Mouse (Mus musculus) erythroblast, embryonic 14.5 days (primary cell): Measurements from ENCODE around the gene Zfp185. TPM values are rescaled to one million over a fixed set of nuclear protein-coding genes. Genes with fewer than 3 reads are reported as not detected.

Experiments
- H3K27me3 ChIP-seq: 2 replicates; pipeline ENCODE4 v1.6.1; 2012; ENCODE audit warnings: inconsistent platforms; ENCODE audit not compliant: control insufficient read depth
- H3K36me3 ChIP-seq: 2 replicates; pipeline ENCODE4 v1.6.1; 2012; ENCODE audit warnings: mild to moderate bottlenecking, inconsistent platforms; ENCODE audit not compliant: control insufficient read depth
- H3K4me1 ChIP-seq: 2 replicates; pipeline ENCODE4 v1.6.1; 2012; ENCODE audit warnings: inconsistent platforms; ENCODE audit not compliant: control insufficient read depth
- H3K4me3 ChIP-seq: replicated peaks from 2 replicates; pipeline ENCODE3; 2012; ENCODE audit warnings: moderate library complexity, mild to moderate bottlenecking, inconsistent platforms
- H3K9me3 ChIP-seq: 2 replicates; pipeline ENCODE4 v1.6.1; 2012; ENCODE audit warnings: low read length, inconsistent platforms, mixed read lengths; ENCODE audit not compliant: control insufficient read depth
- GATA1 ChIP-seq: IDR thresholded peaks from 2 replicates; pipeline ENCODE4 v1.6.1; 2012; ENCODE audit warnings: low read length, inconsistent platforms, mixed read lengths
- TAL1 ChIP-seq: IDR thresholded peaks from 3 replicates; pipeline ENCODE4 v1.6.1; 2012; ENCODE audit warnings: low read length, inconsistent platforms, mixed read lengths
- polyA plus RNA-seq: library from polyadenylated mRNA; stranded (reverse); fragments of >175 nt; gene quantifications from 2 replicates; pipeline ENCODE4 v1.2.3, GENCODE M21; 2012

The Zfp185 gene
- polyA plus RNA-seq, 1 experiment: 0.01 TPM

DNA sequence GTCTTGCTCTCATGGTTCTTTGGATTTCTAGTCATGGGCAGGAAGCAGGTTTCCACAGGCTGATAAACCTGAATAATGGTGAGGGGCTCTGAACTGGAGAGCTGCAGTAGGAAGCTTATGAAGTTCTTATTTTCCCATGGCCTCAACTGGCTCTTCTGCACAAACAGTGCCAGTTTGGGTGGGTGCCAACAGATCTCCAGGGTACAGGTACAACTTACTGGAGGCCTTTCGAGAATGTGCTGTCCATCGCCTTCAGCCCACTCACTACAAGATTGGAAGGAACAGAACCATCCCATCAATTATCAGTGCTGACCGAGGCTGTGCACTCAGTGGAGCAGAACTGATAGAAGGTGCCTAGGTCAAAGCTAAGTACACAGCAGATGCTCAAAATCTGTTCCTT is 1.3 kb downstream of the Zfp185 start:
- H3K4me1 ChIP-seq: no peaks in the 10 kb centered on the region; the same call in none of the 2 replicates
- peaks cover 63% of the 10 kb centered on the region for H3K27me3 ChIP-seq
- H3K4me3 ChIP-seq: no peak overlapping the region
- peaks cover 3% of the 10 kb centered on the region; the same call in 1 of the 2 replicates for H3K9me3 ChIP-seq
- no peaks in the 10 kb centered on the region for H3K36me3 ChIP-seq
- TF ChIP-seq GATA1: no peak
- no peak for TF ChIP-seq TAL1

DNA sequence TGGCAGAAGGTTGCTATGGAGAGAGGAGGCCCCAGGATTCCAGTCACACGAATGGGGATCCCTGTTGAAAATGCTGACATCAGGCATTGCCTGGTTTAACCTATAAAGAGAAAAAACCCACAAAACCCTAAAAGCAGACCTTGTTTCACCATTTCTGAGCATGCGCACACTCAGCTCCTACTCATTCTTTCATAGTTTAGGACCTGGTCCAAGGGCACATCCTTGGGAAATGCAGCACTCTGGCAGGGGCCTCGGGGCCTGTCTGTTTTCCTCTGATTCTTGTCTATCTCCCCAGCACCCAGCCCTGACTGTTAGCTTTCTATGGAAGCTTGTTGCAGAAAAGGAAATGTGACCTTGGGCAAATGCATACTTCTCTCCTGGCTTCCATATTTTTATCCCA is 3.4 kb downstream of the Zfp185 start:
- Histone ChIP-seq H3K4me3 (no peak overlapping the region), H3K36me3 (no peaks in the 10 kb centered on the region), H3K4me1 (no peaks in the 10 kb centered on the region; the same call in 1 of the 2 replicates), H3K9me3 (peaks cover 3% of the 10 kb centered on the region; the same call in 1 of the 2 replicates), H3K27me3 (peaks cover 57% of the 10 kb centered on the region)
- no peak for TF ChIP-seq GATA1
- no peak for TF ChIP-seq TAL1

GRCm38 (mm10) chrX:72992291-72992919 is 5.3 kb downstream of the Zfp185 start:
- TF ChIP-seq GATA1 (no peak), TAL1 (no peak)
- Histone ChIP-seq H3K36me3 (no peaks in the 10 kb centered on the region), H3K4me3 (no peak overlapping the region), H3K27me3 (peaks cover 49% of the 10 kb centered on the region), H3K9me3 (peaks cover under 1% of the 10 kb centered on the region; the same call in 1 of the 2 replicates), H3K4me1 (no peaks in the 10 kb centered on the region)

DNA sequence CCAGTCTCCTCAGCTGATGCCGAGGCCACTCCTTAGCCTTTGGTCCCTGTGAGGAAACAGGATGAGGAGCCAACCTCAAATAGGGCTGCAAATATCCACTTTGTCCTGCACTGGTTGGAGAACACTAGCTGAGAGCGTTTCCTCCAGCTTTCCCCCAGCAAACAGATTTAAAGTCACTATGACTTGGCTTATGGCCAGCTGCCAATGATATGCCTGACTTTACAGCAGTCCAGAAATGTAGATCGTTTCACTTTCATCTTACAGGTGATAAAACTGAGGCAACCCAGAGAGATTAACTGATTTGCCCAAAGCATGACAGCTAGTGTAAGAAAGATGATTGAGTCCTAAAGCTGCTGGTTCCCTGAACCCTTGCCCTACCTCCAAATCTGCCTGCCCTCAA is 8.4 kb downstream of the Zfp185 start:
- TF ChIP-seq TAL1 (no peak), GATA1 (no peak)
- Histone ChIP-seq H3K4me3 (no peak overlapping the region), H3K36me3 (no peaks in the 10 kb centered on the region), H3K9me3 (no peaks in the 10 kb centered on the region), H3K4me1 (no peaks in the 10 kb centered on the region), H3K27me3 (peaks cover 34% of the 10 kb centered on the region)

GRCm38 (mm10) chrX:73003110-73003509 is 16.0 kb downstream of the Zfp185 start:
- H3K4me3 ChIP-seq: peak overlapping the region; percentile 46
- no peaks in the 10 kb centered on the region for H3K9me3 ChIP-seq
- H3K4me1 ChIP-seq: peaks cover 55% of the 10 kb centered on the region
- H3K27me3 ChIP-seq: peaks cover 13% of the 10 kb centered on the region
- no peak for TF ChIP-seq TAL1
- no peak for TF ChIP-seq GATA1
- H3K36me3 ChIP-seq: no peaks in the 10 kb centered on the region

- Histone ChIP-seq H3K4me1 (peaks cover 69% of the 10 kb centered on the region), H3K27me3 (peaks cover 3% of the 10 kb centered on the region), H3K36me3 (no peaks in the 10 kb centered on the region), H3K9me3 (no peaks in the 10 kb centered on the region), H3K4me3 (peak overlapping the region; percentile 26)
- TF ChIP-seq GATA1 (peak; percentile 52; the same call in 1 of the 2 replicates), TAL1 (peak; percentile 64)
Measured at GRCm38 (mm10) chrX:73005678-73006077, 18.5 kb downstream of the Zfp185 start.

GRCm38 (mm10) chrX:73007597-73008479 is 20.7 kb downstream of the Zfp185 start:
- Histone ChIP-seq H3K9me3 (no peaks in the 10 kb centered on the region), H3K36me3 (no peaks in the 10 kb centered on the region), H3K27me3 (no peaks in the 10 kb centered on the region), H3K4me1 (peaks cover 61% of the 10 kb centered on the region), H3K4me3 (peak overlapping the region; percentile 62)
- TF ChIP-seq TAL1: no peak
- TF ChIP-seq GATA1: no peak

DNA sequence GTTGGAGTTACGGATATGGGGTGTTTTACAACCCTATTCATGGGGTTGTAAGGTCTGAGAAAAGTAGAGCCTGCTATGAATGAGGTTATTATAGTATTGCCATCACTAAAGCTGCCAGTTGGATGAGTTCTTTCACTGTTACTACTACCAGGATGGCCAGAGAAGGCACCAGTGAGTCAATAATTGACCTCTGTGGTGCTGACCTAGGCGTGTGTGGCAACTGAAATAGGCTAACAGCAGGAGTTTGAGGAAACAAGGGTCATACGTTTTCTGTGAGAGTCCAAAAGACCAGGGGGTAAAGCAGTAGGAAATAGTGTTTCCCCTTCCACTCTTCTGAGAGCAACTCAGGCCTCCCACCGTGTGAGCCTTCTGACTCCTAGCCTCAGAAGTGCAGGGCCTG is 25.7 kb downstream of the Zfp185 start:
- Histone ChIP-seq H3K27me3 (no peaks in the 10 kb centered on the region), H3K9me3 (no peaks in the 10 kb centered on the region), H3K4me3 (no peak overlapping the region), H3K36me3 (no peaks in the 10 kb centered on the region), H3K4me1 (peaks cover 14% of the 10 kb centered on the region)
- TF ChIP-seq GATA1: no peak
- TF ChIP-seq TAL1: no peak

DNA sequence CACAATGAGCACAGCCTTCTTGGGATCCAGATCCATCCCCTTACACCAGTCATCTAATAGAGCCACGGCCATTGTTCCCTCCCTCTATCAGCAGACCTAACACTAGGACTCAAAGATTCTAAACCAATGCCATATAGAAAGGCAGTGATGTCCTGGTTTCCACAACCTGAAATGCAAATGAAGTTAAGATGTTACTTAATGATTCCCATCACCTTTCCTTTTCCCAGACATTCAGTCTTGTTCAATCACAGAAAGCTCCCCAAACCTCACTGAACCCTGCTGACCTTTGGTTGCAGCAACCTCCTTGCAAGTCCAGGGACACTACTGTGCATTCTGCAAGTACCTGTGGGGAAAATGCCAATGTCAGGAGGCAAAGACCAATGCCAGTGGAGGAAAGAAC is 49.9 kb downstream of the Zfp185 start, which contains the start of gene Pnma5:
Gene Pnma5 (minus strand): TSS at position 101 of the 400 bp plus-strand sequence.
- no peak within 1 kb of the TSS for H3K4me3 ChIP-seq
- H3K9me3 ChIP-seq: peaks cover 3% of the 10 kb centered on the region; the same call in 1 of the 2 replicates
- TF ChIP-seq GATA1 (no peak), TAL1 (no peak)
- no peaks in the 10 kb centered on the region for H3K4me1 ChIP-seq
- H3K36me3 ChIP-seq: no peaks in the 10 kb centered on the region
- H3K27me3 ChIP-seq: peaks cover 2% of the 10 kb centered on the region; the same call in 1 of the 2 replicates
